Mouse (Mus musculus) small intestine, adult 2 months (tissue): ENCODE results near the gene Ppp1r14d. TPM values are rescaled to one million over a fixed set of nuclear protein-coding genes. Genes with fewer than 3 reads are reported as not detected.

ENCODE experiments used
- H3K27ac ChIP-seq: fragments of 200-500 bp; 2 replicates; pipeline ENCODE4 v1.5.1; 2012; ENCODE audit warnings: low read depth, low read length, control low read depth, inconsistent platforms; ENCODE audit not compliant: insufficient read depth
- H3K27me3 ChIP-seq: fragments of 200-500 bp; 2 replicates; pipeline ENCODE4 v1.6.1; 2012; ENCODE audit warnings: mild to moderate bottlenecking, moderate library complexity, low read length, inconsistent platforms; ENCODE audit not compliant: control insufficient read depth, insufficient read depth
- H3K36me3 ChIP-seq: fragments of 200-500 bp; 2 replicates; pipeline ENCODE4 v1.6.1; 2012; ENCODE audit warnings: mild to moderate bottlenecking, low read length, control low read depth, inconsistent platforms; ENCODE audit not compliant: control insufficient read depth, insufficient read depth
- H3K4me1 ChIP-seq: fragments of 200-500 bp; 2 replicates; pipeline ENCODE4 v1.6.1; 2012; ENCODE audit warnings: low read length, inconsistent platforms, mixed read lengths; ENCODE audit not compliant: control insufficient read depth, insufficient read depth, insufficient read length
- H3K4me3 ChIP-seq: fragments of 200-500 bp; 2 replicates; pipeline ENCODE4 v1.5.1; 2012; ENCODE audit warnings: low read depth, mild to moderate bottlenecking, control low read depth, inconsistent platforms, low read length, moderate library complexity
- CTCF ChIP-seq: fragments of 200-500 bp; IDR thresholded peaks from 2 replicates; pipeline ENCODE4 v1.5.1; 2012; ENCODE audit warnings: low read depth, mild to moderate bottlenecking, control low read depth, inconsistent platforms, low read length, moderate library complexity, mixed read lengths; ENCODE audit not compliant: insufficient replicate concordance, insufficient read length; ENCODE audit errors: extremely low read depth
- POLR2A ChIP-seq: fragments of 200-500 bp; IDR thresholded peaks from 2 replicates; pipeline ENCODE4 v1.6.1; 2012; ENCODE audit warnings: low read depth, mild to moderate bottlenecking, control low read depth, inconsistent platforms, low read length, moderate library complexity
- WGBS: fragments of 180-500 bp; shearing (Covaris S2); methylation state at CpG from one replicate; pipeline ENCODE4 v1.1.7; 2018; 5-methylcytosine and 5-hydroxymethylcytosine counted together
- polyA plus RNA-seq: library from polyadenylated mRNA; depleted of rRNA; stranded (reverse); fragments of >200 nt; gene quantifications from 2 replicates; pipeline ENCODE4 v1.2.3, GENCODE M21; 2012

Gene Ppp1r14d
- polyA plus RNA-seq, 1 experiment: 296 TPM

DNA sequence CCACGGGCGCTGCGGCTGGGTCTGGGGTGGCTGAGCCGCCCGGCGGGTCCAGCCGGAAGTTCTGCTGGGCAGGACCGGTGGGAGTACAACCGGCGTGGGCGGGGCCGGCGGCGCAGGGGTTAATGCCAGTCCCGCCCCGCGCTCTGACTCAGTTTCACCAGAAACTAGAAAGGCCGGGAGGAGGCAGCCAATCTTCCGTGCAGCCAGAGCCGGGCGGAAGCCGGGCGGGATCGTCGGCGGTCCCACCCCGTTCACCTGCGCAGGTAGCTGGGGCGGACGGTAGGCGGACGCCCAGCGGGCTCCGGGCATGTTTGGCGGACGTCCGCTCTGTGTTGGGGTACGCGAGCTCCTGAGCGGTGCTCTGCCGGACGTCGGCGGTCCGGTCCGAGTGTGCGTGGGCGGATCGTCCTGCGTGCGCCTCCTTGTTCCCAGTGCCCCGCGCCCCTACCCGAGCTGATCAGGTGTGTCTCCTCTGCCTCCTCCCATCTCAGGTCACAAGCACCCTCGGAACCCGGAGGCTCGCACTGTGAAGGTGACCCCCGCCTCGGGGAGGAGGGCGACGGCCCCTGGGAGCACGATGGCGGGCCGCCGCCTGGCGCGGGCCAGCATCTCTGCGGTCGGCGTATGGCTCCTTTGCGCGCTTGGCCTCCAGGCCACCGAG lies 7.6 kb upstream of the Ppp1r14d start, which contains the start of gene Spint1:
Gene Spint1 (plus strand): TSS at position 153 of the 661 bp plus-strand sequence.
- peak within 1 kb of the TSS; percentile 96 for H3K27ac ChIP-seq
- WGBS: under 1% methylated on average over 73 of the region's 73 CpGs
- no peak for TF ChIP-seq CTCF
- TF ChIP-seq POLR2A: peak; percentile 56
- peaks cover 18% of the 10 kb centered on the region; the same call in 1 of the 2 replicates for H3K36me3 ChIP-seq
- peak within 1 kb of the TSS; percentile 83 for H3K4me3 ChIP-seq
- H3K27me3 ChIP-seq: no peaks in the 10 kb centered on the region
- peaks cover 13% of the 10 kb centered on the region for H3K4me1 ChIP-seq

DNA sequence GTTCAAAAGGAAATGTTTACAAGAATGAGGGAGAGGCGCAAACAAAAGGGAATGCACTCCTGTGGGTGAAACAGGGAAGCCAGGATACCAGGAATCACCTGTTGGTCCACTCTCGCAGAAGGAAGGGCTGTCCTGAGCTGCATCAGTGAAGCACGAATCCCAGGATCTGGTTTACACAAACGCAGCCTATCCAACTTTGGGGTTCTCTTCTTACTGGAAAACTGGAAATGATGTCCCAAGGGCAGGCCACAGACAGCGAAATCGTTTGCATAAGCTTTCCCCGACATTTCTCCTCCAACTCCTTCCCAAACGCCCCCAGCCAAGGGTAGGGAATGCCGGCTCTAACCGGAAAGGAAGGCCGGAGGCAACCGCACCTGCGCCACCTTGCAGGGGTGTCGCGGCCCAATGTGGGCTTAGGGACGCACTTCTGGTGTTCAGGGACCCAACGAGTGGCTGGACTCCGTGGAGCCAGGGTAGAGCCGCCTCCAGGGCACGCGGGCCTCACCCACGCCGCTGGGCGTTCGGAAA lies 7.0 kb upstream of the Ppp1r14d start:
- H3K27me3 ChIP-seq: no peaks in the 10 kb centered on the region
- TF ChIP-seq CTCF (no peak), POLR2A (no peak)
- WGBS: 7% methylated on average over 25 of the region's 25 CpGs
- peaks cover 11% of the 10 kb centered on the region for H3K4me1 ChIP-seq
- H3K27ac ChIP-seq: peak overlapping the region; percentile 96
- H3K36me3 ChIP-seq: peaks cover 13% of the 10 kb centered on the region; the same call in 1 of the 2 replicates
- H3K4me3 ChIP-seq: peak overlapping the region; percentile 83

DNA sequence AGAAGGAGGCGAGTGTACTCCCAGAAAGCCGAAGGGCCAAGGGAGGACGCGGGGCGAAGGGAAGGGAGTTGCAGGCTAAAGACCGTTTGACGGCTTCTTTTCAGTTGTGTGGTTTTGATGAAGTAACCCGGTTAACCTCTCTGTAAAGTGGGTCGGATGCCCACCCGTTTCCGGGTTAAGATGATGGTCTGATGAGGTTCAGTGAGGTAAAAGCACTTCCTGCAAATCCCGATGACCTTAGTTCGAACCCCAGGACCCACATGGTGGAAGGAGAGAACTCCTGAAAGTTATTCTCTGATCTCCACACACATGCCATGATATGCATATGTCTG lies 20.6 kb downstream of the Ppp1r14d start:
- Histone ChIP-seq H3K4me3 (peak overlapping the region; percentile 67), H3K36me3 (peaks cover 20% of the 10 kb centered on the region), H3K4me1 (peaks cover 3% of the 10 kb centered on the region; the same call in 1 of the 2 replicates), H3K27ac (0 out of 2 replicates have a peak overlapping the region, but pooled peaks have one; percentile 2), H3K27me3 (no peaks in the 10 kb centered on the region)
- WGBS: under 1% methylated on average over 13 of the region's 13 CpGs
- TF ChIP-seq POLR2A (no peak), CTCF (no peak)

DNA sequence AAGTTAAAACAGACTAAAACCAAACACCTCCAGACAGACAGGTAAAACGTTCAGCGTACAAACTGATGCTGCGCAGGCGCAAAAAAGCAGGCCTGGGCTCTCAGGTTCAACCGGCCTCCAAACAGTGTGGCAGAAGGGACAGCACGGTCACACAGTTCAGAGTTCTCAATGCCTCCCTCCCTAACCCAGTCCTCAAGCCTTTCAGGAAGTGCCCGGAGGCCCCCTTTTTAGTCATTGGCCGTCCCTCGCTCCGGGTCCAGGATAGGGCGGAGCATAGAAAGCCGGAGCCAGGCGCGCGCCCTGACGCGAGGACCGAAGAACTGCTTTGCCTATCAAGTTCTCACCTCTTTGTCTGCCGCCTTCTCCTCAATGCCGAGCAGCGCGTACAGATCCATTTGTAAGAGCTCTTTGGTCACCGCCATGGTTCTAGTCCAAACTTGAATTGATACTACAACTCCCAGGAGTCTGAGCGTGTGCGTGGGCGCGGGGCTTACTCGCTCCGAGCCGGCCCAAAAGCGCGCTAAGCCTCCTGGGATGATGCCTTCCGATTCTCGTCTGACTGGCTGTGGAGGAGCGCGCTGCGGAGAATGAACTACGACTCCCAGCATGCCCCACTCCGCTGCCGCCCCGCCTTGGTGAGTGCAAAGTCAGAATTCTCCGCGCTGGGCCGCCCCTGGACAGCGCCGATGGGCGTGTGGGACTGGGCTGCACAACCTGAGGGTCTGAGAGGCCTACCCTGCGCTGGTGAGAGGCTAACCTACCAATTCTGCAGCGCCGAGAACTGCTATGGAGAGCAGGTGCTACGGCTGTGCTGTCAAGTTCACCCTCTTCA lies 21.1 kb downstream of the Ppp1r14d start, which contains the start of the genes Zfyve19 and Dnajc17:
Gene Zfyve19 (plus strand): TSS at position 274 of the 832 bp plus-strand sequence.
Gene Dnajc17 (minus strand): TSS at position 452 of the 832 bp plus-strand sequence.
- peak within 1 kb of the TSS; percentile 93 for H3K27ac ChIP-seq
- H3K27me3 ChIP-seq: no peaks in the 10 kb centered on the region
- peaks cover 18% of the 10 kb centered on the region for H3K36me3 ChIP-seq
- H3K4me1 ChIP-seq: peaks cover 3% of the 10 kb centered on the region; the same call in 1 of the 2 replicates
- peak; percentile 78 for TF ChIP-seq POLR2A
- no peak for TF ChIP-seq CTCF
- WGBS: under 1% methylated on average over 51 of the region's 51 CpGs
- peak within 1 kb of the TSS; percentile 67 for H3K4me3 ChIP-seq

DNA sequence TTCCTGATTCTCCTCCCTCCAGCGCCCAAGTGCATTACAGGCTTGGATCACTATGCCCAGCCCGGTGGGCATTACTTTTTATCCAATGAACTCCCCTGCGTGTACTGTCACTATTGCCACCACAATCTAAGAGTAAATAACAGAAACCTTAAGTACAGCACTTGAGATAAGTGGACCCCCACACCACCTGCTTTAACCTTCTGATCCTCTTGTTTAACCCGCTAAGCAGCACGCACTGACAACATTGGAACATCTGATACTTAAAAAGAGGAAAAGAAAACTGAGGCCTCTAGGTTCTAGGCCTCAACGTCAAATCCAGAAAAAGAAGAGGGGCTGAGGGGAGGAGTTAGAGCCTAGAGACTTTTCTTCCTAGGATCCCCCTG lies 21.8 kb downstream of the Ppp1r14d start:
- peak overlapping the region; percentile 93 for H3K27ac ChIP-seq
- no peaks in the 10 kb centered on the region for H3K27me3 ChIP-seq
- 8% methylated on average over 6 of the region's 6 CpGs for WGBS
- peaks cover 15% of the 10 kb centered on the region for H3K36me3 ChIP-seq
- no peak for TF ChIP-seq CTCF
- TF ChIP-seq POLR2A: no peak
- H3K4me3 ChIP-seq: peak overlapping the region; percentile 67
- H3K4me1 ChIP-seq: peaks cover 5% of the 10 kb centered on the region; the same call in 1 of the 2 replicates

DNA sequence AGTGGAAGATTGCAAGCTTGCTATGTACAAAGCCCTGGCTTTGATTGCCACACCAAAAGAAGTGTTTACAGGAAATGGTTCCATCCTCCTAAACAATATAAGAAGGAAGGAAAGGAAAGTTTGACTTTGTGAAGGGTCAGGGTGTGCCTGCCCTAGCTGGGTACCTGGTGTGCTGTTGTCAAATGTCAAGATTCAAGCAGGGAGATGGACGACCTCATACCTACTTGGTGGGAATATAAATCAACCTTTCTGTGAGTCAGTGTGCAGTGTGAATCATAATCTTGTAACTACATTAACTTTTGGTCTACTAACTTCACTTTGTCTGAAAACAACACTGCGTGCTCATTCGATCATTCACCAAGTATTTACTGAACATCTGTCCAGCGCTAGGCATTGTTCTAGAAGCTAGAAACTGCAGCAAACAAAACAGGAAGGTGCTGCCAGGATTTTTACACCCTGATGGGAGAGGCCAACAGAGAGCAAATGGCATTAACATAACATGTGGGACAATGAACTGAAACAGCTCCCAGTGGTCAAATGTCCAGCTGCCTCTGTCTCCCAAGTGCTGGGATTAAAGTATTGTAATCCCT lies 25.7 kb downstream of the Ppp1r14d start:
- TF ChIP-seq CTCF (no peak), POLR2A (no peak)
- WGBS: 65% methylated on average over 4 of the region's 4 CpGs
- Histone ChIP-seq H3K4me1 (peaks cover 4% of the 10 kb centered on the region; the same call in 1 of the 2 replicates), H3K27ac (peak overlapping the region; percentile 44; the same call in 1 of the 2 replicates), H3K36me3 (no peaks in the 10 kb centered on the region), H3K27me3 (no peaks in the 10 kb centered on the region), H3K4me3 (no peak overlapping the region)
